Mouse (Mus musculus) heart, postnatal 10 days (tissue): ENCODE data around the gene Spo11. TPM values are rescaled to one million over a fixed set of nuclear protein-coding genes. Genes with fewer than 3 reads are reported as not detected.

Experiments
- DNase-seq, 2 experiments: peaks; one replicate each; pipeline ENCODE4 v3.0.0; 2021
- intact Hi-C: fragments of 180-260 bp; cut with DNase I; formaldehyde crosslinking; loops from one replicate; pipeline ENCODE4 v1.15.1; 2025
- total RNA-seq, 2 experiments: library from RNA; stranded (reverse); gene quantifications; 2 replicates each; pipeline ENCODE4 v1.2.3; 2021

The Spo11 gene
- total RNA-seq, 2 experiments from 2014 or later = not detected

GRCm38 (mm10) chr2:172950722-172951121, 26.8 kb upstream of the Spo11 start:
- DNase-seq = no peak
- intact Hi-C loops = no loop called here

GRCm38 (mm10) chr2:172951976-172952375, 25.5 kb upstream of the Spo11 start:
- intact Hi-C loops = no loop called here
- no peak for DNase-seq

- intact Hi-C loops = no loop called here
- no peak for DNase-seq
Measured at GRCm38 (mm10) chr2:172958579-172958978, 18.9 kb upstream of the Spo11 start.

- no peak for DNase-seq
- intact Hi-C loops = no loop called here
Measured at GRCm38 (mm10) chr2:172959006-172959768, 18.3 kb upstream of the Spo11 start.

- no peak for DNase-seq
- intact Hi-C loops = no loop called here
Measured at GRCm38 (mm10) chr2:172960350-172960749, 17.1 kb upstream of the Spo11 start.

DNA sequence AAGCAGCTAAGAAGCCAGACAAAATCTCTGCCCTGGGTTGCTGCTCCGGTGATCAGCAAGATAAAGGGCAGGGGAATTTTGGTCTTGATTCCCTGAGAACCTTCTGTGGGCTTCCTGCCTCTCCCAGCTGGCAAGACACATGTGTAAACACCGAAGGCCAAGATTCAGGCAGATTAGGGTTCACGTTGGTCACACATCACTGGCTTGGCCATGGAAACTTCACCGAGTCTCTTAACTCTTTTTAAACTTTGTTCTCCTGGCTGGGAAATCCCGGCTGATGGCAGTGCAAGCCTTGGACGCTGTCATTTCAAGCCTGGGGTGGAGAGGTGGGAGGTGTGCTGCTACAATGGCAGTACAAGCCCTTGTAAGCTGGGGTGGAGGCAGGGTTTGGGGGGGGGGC, 16.3 kb upstream of the Spo11 start:
- intact Hi-C loops = no loop called here

DNA sequence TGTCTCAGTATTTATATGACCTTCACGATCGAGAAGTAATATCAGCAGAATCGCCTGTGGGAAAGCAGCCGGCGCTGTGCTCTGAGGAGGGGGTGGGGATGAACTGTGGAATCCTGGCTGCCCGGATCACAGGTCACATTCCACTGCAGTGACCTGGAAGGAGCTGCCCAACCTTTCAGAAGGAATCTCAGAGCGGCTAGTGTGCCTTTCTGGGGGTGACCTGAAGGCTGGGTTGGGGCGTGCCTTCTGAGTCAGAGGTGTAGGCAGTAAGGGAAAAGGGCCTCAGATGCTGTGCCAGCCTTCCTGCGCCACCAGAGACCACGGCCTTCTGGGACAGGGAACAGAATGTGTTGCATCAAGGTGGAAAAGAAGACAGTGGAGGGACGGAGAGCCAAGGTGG, 12.3 kb upstream of the Spo11 start:
- DNase-seq = no peak
- intact Hi-C loops = no loop called here

More for the DNA sequence above, 16.3 kb upstream of the Spo11 start:
- DNase-seq = no peak

- intact Hi-C loops = no loop called here
- no peak for DNase-seq
Measured at GRCm38 (mm10) chr2:172966480-172966879, 11.0 kb upstream of the Spo11 start.

GRCm38 (mm10) chr2:172971865-172972264, 5.6 kb upstream of the Spo11 start:
- intact Hi-C loops = no loop called here
- DNase-seq = no peak

DNA sequence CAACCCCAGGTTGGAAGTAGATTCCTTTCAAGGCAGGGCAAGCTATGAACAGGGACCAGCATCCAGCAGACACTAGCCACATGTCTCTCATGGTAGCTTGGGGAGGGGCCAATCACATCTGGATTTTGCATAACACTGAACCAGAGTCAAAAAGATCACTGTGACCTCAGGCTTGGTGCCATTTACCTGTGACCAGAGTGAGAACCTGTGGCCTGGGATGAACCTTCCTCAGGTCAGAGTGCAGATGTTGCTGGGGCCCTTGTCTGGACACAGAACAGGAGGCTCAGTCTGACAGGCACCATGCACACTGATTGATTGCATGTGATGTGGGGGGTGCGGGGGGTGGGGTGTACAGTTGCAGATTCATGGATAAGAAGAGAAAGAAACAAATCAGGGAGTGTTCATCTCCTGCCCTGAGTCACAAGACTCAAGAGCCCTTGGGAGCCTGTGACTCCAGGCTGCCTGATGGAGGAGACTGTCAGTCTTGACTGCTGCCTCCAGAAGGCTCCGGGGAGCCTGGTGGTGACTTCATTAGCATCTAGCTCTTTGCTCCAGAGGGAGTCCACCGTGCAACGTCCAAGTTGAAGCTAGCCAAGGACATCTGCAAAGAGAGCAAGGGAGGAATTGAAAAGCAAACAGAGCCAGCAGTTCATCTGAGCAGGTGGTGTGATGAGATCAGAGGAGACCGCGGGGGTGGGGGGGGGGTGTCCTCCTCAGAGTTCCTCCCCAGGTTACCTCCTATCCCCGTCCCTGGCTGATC, 3.5 kb upstream of the Spo11 start:
- intact Hi-C loops = no loop called here
- peak; percentile 26 for DNase-seq

- DNase-seq = peak in 1 of 2 experiments; percentile 22
- intact Hi-C loops = no loop called here
Measured at GRCm38 (mm10) chr2:172974701-172975100, 2.8 kb upstream of the Spo11 start.

DNA sequence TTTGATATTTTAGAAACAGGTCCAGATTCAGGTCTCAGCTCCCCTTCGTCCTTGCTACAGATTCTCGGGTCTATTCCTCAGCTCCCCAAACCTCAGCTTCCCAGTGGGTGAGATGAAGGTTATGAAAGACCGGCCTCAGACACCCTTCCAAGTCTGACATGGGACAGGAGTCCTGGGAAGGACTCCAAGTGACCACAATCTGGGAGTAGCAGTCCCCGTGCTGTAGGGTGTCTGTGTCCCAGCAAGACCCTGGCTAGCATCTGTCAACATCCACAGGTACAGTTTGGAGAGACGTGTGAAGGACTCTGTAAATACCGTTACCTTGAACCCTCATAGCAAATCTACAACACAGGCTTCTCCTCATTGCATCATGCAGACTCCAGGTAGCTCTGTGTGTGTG, 2.3 kb upstream of the Spo11 start:
- DNase-seq = peak; percentile 35 to 42
- intact Hi-C loops = no loop called here

- intact Hi-C loops = no loop called here
Measured at GRCm38 (mm10) chr2:172976661-172977238, 750 bp upstream of the Spo11 start.

GRCm38 (mm10) chr2:172978131-172978633, 682 bp downstream of the Spo11 start:
- intact Hi-C loops = no loop called here
- peak in 1 of 2 experiments; percentile 13 for DNase-seq

More at GRCm38 (mm10) chr2:172976661-172977238, 750 bp upstream of the Spo11 start:
- DNase-seq = peak in 1 of 2 experiments; percentile 19

GRCm38 (mm10) chr2:172979666-172980345, 2.3 kb downstream of the Spo11 start:
- intact Hi-C loops = no loop called here
- no peak for DNase-seq

DNA sequence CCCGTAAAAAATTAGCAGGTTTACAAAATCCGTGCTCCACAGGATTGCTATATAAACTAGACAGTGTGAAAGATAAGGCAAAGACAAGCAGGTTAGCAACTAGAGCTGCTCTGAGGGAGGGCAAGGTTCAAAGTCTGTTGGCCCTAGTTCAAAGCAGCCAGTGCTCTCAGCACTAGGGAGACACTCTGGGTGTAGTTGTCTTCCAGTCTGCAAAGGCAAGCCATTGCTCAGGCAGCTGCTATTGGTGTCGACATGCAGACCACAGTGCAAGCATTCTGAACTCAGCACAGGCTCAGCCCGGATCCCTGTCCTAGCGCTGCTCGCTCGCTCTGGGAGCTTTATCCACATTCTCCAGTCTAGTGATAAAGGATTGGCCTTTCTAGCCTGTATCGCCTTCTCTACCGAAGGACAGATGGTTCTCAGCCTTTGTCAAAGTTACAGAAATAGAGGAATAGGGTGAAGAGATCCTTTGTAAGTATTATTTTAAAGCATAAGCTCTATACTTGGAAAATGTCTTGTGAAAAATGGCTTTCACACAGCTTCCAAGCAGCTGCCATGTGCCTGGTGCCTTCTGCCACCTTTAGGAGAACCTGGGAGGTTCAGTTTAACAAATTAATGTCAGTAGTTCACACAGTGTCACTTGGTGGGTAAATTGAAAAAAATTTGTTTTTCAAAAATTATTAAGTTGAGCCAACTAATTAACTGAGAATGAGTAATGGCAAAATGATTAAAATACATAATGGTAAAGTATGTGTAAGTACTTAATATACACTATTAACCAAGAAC, 5.5 kb downstream of the Spo11 start:
- intact Hi-C loops = no loop called here
- DNase-seq = peak in 1 of 2 experiments; percentile 23

DNA sequence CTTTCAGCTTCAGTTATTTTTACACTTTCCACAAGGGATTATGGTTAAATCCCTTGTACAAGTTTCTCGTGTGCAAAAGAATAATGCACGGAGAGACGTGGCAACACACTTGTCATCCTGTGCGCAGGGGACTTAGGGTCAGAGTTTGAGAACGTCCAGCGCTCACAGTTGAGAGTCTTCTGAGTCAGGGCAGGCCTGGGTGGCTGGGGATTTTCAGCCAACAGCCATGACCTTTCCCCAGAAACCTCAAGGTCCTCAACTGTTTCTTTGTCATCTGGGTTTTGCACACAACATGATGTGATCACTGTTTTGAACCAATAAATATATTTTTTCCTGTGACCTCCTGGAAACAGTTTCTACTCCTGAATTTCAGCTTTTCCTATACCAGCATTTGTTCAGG, 12.7 kb downstream of the Spo11 start:
- no peak for DNase-seq
- intact Hi-C loops = loop anchor here (10.0 kb wide), 1 partner anchor 445 kb away; the partner anchor contains the start of gene Tfap2c

GRCm38 (mm10) chr2:172996207-172996606, 18.7 kb downstream of the Spo11 start:
- DNase-seq = peak; percentile 62 to 83

GRCm38 (mm10) chr2:172997748-172998147, 20.2 kb downstream of the Spo11 start:
- DNase-seq = no peak
- intact Hi-C loops = loop anchor here (5.0 to 10.0 kb wide), 2 partner anchors 453 to 520 kb away; partner anchors contain the start of gene Tfap2c

More at GRCm38 (mm10) chr2:172996207-172996606, 18.7 kb downstream of the Spo11 start:
- intact Hi-C loops = loop anchor here (1.0 to 10.0 kb wide), 3 partner anchors 165 to 519 kb away; partner anchors contain the start of gene Tfap2c
